Mouse (Mus musculus): Measurements from ENCODE around the gene Gm13090.

GRCm38 (mm10) chr4:151114574-151114973 lies 25.2 kb downstream of the Gm13090 start:
- TF ChIP-seq GATA1 (IDR thresholded peaks at IDR 0.05; ENCODE audit: borderline replicate concordance, low read length) (no peak), CTCF (IDR thresholded peaks at IDR 0.05; ENCODE audit: low read depth, low read length) (no peak), TAL1 (conservative IDR thresholded peaks at IDR 0.05; ENCODE audit: low read depth, low read length) (no peak), GATA2 (IDR thresholded peaks at IDR 0.05; ENCODE audit: borderline replicate concordance, low read depth, low read length) (no peak), POLR2AphosphoS5 (IDR thresholded peaks at IDR 0.05; ENCODE audit: insufficient replicate concordance, low read depth, low read length) (no peak)

Measured in G1E (cell line).